Mouse (Mus musculus) spleen, adult 2 months (tissue): ENCODE data around the gene Coq8a. TPM values are rescaled to one million over a fixed set of nuclear protein-coding genes. Genes with fewer than 3 reads are reported as not detected.
A peak's percentile ranks its signal among the peaks of the same experiment; 100 is the strongest.

Experiments
- DNase-seq, 2 experiments: peaks; one replicate each; pipeline versions ENCODE4 v3.0.0 to v3.0.0-alpha.2; 2012 to 2021; ENCODE audit warnings: low spot score in 2 of 2, low read depth in 1 of 2
- H3K27ac ChIP-seq: fragments of 200-500 bp; 2 replicates; pipeline ENCODE4 v1.5.1; 2012; ENCODE audit warnings: low read length, inconsistent platforms; ENCODE audit not compliant: insufficient read depth
- H3K27me3 ChIP-seq: fragments of 200-500 bp; 2 replicates; pipeline ENCODE4 v1.6.1; 2012; ENCODE audit warnings: mild to moderate bottlenecking, moderate library complexity, low read length, inconsistent platforms; ENCODE audit not compliant: control insufficient read depth, insufficient read depth
- H3K36me3 ChIP-seq: fragments of 200-500 bp; 2 replicates; pipeline ENCODE4 v1.6.1; 2012; ENCODE audit warnings: mild to moderate bottlenecking, low read length, inconsistent platforms; ENCODE audit not compliant: control insufficient read depth, insufficient read depth
- H3K4me1 ChIP-seq: fragments of 200-500 bp; 2 replicates; pipeline ENCODE4 v1.6.1; 2011; ENCODE audit warnings: inconsistent platforms; ENCODE audit not compliant: control insufficient read depth, insufficient read depth, insufficient read length
- H3K4me3 ChIP-seq: fragments of 200-500 bp; 2 replicates; pipeline ENCODE4 v1.5.1; 2011; ENCODE audit warnings: mild to moderate bottlenecking, inconsistent platforms; ENCODE audit not compliant: insufficient read depth, insufficient read length; ENCODE audit errors: extremely low read depth
- CTCF ChIP-seq: fragments of 200-500 bp; IDR thresholded peaks from 2 replicates; pipeline ENCODE4 v1.5.1; 2011; ENCODE audit warnings: mild to moderate bottlenecking, inconsistent platforms; ENCODE audit not compliant: insufficient read depth, insufficient read length, insufficient replicate concordance; ENCODE audit errors: extremely low read depth
- POLR2A ChIP-seq: fragments of 200-500 bp; IDR thresholded peaks from 2 replicates; pipeline ENCODE4 v1.6.1; 2011; ENCODE audit warnings: low read depth, low read length, inconsistent platforms
- whole genome bisulfite sequencing: fragments of 180-500 bp; shearing (Covaris S2); methylation state at CpG from one replicate; pipeline ENCODE4 v1.1.7; 2018; 5-methylcytosine and 5-hydroxymethylcytosine counted together
- polyA plus RNA-seq: library from polyadenylated mRNA; depleted of rRNA; stranded (reverse); fragments of >200 nt; gene quantifications from 2 replicates; pipeline ENCODE4 v1.2.3, GENCODE M21; 2012

The Coq8a gene
- polyA plus RNA-seq, 1 experiment = 24.0 TPM

- Histone ChIP-seq H3K27me3 (no peaks in the 10 kb centered on the region), H3K27ac (no peak overlapping the region), H3K4me3 (no peak overlapping the region), H3K4me1 (no peaks in the 10 kb centered on the region), H3K36me3 (0 out of 2 replicates have a peak, but pooled peaks cover 1% of the 10 kb centered on the region)
- no peak for TF ChIP-seq CTCF
- no peak for TF ChIP-seq POLR2A
- DNase-seq = no peak
- 86% methylated on average over 3 of the region's 3 CpGs for WGBS
Observed at GRCm38 (mm10) chr1:180161160-180161559, 38.2 kb downstream of the Coq8a start.

GRCm38 (mm10) chr1:180160545-180160944 lies 38.9 kb downstream of the Coq8a start:
- Histone ChIP-seq H3K4me1 (no peaks in the 10 kb centered on the region), H3K27ac (no peak overlapping the region), H3K36me3 (no peaks in the 10 kb centered on the region), H3K27me3 (no peaks in the 10 kb centered on the region), H3K4me3 (no peak overlapping the region)
- no peak for DNase-seq
- WGBS = 87% methylated on average over 2 of the region's 2 CpGs
- no peak for TF ChIP-seq POLR2A
- no peak for TF ChIP-seq CTCF

DNA sequence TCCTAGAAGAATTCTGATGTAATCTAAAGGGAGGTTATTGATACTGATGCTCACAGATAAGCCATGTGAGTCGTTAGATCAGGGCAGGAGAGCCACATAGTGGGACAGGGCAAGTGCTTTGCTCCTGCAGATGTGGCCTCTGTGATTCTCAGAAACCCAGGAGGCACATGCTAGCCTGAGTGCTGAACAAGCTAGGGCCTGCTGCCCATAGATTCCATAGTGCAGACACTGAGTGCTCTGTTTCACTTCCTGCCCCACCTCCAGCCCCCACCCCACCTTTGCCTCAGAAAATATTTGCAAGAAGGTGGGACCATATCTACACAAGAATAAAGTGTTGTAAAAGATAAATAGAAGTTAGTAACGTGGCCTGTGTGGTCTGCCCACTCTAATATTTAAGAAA lies 40.8 kb downstream of the Coq8a start:
- 74% methylated on average over 2 of the region's 2 CpGs for WGBS

DNA sequence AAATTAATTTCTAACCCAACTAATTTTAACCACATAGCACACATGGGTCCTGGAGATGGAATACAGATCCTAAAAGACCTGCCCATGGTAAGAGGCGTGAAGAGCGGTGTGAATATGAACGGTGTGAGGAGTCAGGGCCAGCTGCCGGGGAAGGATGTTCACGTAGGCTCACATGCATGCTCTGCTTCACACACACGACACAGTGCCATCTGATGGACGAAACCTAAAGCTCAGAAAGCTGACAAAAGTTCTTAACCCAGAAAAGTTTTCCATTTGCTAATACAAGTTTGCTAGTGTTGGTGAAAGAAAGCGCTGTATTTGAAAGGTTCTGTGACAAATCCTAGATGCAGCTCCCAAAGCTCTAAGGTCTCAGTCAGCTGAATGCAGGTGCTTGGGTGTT lies 48.2 kb downstream of the Coq8a start:
- no peak for DNase-seq
- WGBS = 85% methylated on average over 8 of the region's 8 CpGs
- TF ChIP-seq CTCF (no peak), POLR2A (no peak)
- Histone ChIP-seq H3K27me3 (no peaks in the 10 kb centered on the region), H3K4me1 (no peaks in the 10 kb centered on the region; the same call in 1 of the 2 replicates), H3K27ac (no peak overlapping the region), H3K4me3 (no peak overlapping the region), H3K36me3 (no peaks in the 10 kb centered on the region)

More for the DNA sequence above, 40.8 kb downstream of the Coq8a start:
- H3K36me3 ChIP-seq = no peaks in the 10 kb centered on the region
- H3K4me3 ChIP-seq = no peak overlapping the region
- TF ChIP-seq POLR2A = no peak
- no peak for TF ChIP-seq CTCF
- no peaks in the 10 kb centered on the region for H3K4me1 ChIP-seq
- no peak for DNase-seq
- no peaks in the 10 kb centered on the region for H3K27me3 ChIP-seq
- H3K27ac ChIP-seq = no peak overlapping the region

- TF ChIP-seq POLR2A = no peak
- no peak for TF ChIP-seq CTCF
- Histone ChIP-seq H3K36me3 (no peaks in the 10 kb centered on the region), H3K27ac (no peak overlapping the region), H3K4me1 (no peaks in the 10 kb centered on the region; the same call in 1 of the 2 replicates), H3K4me3 (no peak overlapping the region), H3K27me3 (no peaks in the 10 kb centered on the region)
- DNase-seq = no peak
- 84% methylated on average over 4 of the region's 4 CpGs for WGBS
Observed at GRCm38 (mm10) chr1:180148563-180148962, 50.8 kb downstream of the Coq8a start.

- Histone ChIP-seq H3K27me3 (no peaks in the 10 kb centered on the region), H3K4me1 (no peaks in the 10 kb centered on the region; the same call in 1 of the 2 replicates), H3K4me3 (no peak overlapping the region), H3K36me3 (no peaks in the 10 kb centered on the region), H3K27ac (no peak overlapping the region)
- DNase-seq = peak in 1 of 2 experiments; percentile 35
- TF ChIP-seq CTCF (no peak), POLR2A (no peak)
- 61% methylated on average over 4 of the region's 4 CpGs for WGBS
Observed at GRCm38 (mm10) chr1:180148036-180148435, 51.4 kb downstream of the Coq8a start.

DNA sequence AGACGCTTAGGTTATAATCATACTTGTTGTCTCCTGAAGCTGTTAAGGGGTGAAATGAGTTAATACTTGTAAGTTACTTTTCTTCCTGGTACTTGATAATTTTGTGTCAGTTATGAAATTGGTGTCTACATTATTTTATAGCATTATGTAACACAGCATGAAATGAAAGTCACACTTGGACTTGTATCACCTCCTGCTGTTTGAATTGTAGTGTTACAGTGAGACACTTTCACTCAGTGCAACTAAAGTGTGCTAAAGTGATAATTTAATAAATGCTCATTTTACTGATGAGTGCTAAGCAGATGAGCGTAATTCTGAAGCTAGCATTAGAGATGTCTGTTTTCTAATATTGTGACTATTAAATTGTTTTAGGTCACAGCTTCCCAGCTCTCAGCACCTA lies 58.4 kb downstream of the Coq8a start:
- 95% methylated on average over 2 of the region's 2 CpGs for WGBS
- H3K27ac ChIP-seq = no peak overlapping the region
- H3K4me3 ChIP-seq = no peak overlapping the region
- TF ChIP-seq POLR2A = no peak
- TF ChIP-seq CTCF = no peak
- no peaks in the 10 kb centered on the region for H3K36me3 ChIP-seq
- no peak for DNase-seq
- no peaks in the 10 kb centered on the region for H3K4me1 ChIP-seq
- no peaks in the 10 kb centered on the region for H3K27me3 ChIP-seq
